Mouse (Mus musculus) induced T-regulatory cell, adult 2 months (primary cell): Measurements from ENCODE around the gene Dhodh.

Experiments used
- DNase-seq: peaks from one replicate; pipeline ENCODE4 v3.0.0-alpha.2; 2012; ENCODE audit warnings: low read depth

Gene Dhodh

DNA sequence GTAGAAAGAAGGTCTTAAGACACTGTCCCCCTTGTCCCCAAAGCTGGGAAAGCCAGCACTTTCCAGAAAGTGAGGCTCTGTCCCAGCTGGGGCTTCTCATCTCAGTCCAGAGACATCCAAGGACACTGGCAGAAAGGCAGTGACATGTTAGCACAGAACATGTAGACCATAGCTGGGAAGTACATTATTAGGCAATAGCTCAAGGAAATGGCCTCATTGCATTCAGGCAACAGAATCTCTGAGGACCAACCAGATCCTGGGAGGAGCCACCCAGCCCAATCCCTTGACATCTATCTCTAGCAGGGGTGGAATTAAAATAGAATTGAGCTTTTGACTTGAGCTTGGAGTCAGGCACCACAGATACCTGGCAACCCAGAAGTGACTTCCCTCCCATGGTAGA is 22.8 kb downstream of the Dhodh start:
- DNase-seq: no peak

DNA sequence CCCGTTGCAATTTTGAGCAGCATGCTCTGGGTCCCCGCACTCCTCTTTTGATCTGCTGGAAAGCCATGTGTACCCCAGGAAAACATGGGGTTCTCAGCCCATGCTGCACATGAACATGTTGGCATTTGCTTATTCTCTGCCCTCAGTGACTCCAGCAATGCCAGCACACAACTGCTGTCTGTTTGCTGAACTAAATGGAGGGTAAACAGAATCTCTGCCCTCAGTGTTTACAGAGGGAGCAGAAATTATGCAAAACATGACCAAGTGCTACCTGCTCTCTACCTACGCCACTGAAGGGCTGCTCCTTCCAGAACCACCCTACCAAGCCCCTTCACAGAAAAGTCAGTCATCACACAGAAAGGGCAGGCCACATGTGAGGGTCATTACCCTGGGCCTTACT is 23.6 kb downstream of the Dhodh start:
- DNase-seq: no peak

DNA sequence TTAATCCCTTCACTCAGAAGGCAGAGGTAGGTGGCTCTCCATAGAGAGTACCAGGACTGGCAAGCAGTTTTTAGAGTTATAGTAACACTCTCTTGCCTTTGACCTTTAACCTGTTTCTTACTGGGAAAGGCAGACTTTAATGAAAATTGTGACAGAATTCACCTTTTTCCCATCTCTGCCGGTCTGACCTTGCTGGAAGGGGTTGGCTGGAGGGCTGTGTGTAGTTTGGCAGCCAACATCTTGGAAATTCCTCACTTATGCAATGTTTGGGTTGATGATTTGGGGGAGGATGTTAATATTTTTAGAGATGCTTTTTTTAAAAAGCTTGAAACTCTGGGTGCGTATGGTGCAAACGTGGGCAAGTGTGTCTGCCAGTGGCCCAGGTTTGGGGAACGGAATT is 24.2 kb downstream of the Dhodh start:
- no peak for DNase-seq

DNA sequence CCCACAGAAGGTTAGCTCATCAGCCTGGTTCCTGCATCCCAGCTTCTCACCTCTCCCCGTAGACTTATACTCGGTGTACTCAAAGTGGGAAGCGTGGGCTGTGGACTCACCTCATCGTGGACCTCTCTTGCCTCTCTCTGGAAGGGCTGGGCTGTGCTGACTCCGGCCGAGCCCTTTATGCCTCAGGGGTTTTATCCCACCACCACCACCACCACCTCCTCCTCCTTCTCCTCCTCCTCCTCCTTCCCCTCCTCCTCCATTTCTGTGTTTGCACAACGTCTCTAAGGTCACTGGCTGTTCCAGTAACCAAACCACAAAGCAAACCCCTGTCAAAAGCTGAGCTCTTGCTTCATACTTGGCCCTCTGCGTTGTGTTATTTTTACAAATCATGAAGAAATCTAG is 29.6 kb downstream of the Dhodh start, which contains the start of gene Hp:
Gene Hp, minus strand, starts transcription at position 273 of the 402 bp plus-strand sequence.
- DNase-seq: no peak

DNA sequence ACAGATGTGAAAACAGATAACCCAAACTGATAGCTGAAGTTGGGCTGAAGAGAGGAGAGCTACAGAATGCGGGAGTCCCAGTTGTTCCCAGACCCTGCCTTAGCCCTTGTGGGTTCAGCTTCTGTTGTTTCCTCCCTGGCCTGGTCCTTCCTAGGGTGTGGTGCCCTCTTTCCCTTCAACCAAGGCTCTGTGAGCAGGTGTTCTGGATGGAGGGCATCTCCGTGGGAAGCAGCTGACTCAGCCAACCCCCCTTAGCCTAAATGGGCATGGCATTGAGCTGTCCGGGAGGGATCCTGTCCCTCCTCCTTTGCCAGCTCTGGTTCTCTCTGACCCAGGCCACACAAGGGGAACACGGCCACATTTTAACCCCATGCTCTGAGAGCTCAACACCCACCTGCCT is 32.2 kb downstream of the Dhodh start:
- no peak for DNase-seq

DNA sequence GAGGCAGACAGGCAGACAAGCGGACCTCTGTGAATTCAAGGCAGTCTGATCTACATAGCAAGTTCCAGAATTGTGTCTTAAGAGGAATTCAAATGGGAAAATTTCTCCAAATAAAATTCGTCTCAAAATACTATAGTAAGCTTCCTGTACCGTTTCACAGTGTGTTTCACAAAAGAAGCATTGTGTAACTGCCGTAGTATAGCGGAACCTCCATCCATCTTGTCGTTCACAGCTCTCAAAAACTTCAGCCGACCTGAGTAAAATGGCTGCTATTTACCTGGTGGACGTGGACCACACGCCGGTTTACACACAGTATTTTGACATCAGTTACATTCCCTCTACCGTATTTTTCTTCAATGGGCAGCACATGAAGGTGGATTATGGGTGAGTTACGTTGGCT is 37.3 kb downstream of the Dhodh start:
- DNase-seq: no peak

DNA sequence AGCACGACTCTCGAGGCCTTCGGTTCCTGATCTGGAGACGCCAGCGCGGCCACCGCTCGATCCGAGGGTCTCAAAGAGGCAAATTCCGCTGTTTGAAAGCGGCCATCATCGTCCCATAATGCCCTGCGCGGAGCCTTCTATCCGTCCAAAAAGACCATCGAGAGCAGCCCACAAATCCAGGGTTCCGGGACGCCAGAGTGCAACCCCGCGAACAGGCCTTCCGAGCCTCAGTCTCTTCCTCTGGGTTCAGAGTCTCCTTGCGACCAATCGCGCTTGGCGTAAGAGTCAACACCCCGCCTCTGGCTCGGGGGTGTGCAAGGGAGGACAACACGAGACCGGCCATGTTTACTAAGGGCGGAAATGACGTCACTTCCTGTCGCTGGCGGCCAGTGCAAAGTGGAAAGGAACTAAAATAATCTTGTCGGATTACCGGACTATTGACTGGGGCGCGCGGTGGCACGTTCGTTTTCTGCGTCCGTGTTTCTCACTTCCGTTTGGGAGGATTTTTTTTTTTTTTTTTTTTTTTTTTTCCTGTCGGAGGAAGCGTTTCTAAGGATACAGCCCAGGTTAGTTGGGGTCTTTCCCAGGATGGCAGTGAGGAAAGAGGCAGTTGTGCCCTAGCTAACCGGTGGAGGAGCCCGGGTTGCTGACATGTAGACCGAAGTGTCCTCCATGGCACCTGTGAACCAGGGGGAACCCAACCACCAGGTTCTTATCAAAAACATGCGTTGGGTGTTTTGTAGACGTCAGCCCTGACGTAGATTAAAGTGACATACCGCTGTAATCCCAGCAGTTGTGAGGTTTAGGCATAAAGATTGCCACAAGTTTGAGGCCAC is 42.8 kb downstream of the Dhodh start, which contains the start of the genes Dhx38 and Txnl4b:
Gene Dhx38, minus strand, starts transcription at position 364 of the 836 bp plus-strand sequence.
Gene Txnl4b, plus strand, starts transcription at position 395 of the 836 bp plus-strand sequence.
- peak; percentile 100 for DNase-seq

DNA sequence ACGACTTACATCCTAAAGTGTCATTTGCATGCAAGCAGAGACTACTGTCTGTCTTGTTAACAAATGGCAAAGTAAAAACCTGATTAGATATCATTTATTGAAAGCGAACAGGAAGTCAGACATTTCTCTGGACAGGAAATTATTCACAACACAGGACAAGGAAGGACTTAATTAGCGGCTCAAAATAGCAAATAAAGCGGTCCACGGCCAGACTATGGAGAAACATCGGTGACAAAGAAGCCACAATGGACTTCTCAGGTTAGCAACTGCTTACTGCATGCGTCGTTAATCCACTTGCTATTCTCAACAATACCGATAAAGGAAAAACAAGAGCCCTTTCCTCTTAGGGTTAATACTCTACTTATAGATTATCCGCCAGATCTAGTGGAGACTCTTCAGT is 43.7 kb downstream of the Dhodh start:
- no peak for DNase-seq

DNA sequence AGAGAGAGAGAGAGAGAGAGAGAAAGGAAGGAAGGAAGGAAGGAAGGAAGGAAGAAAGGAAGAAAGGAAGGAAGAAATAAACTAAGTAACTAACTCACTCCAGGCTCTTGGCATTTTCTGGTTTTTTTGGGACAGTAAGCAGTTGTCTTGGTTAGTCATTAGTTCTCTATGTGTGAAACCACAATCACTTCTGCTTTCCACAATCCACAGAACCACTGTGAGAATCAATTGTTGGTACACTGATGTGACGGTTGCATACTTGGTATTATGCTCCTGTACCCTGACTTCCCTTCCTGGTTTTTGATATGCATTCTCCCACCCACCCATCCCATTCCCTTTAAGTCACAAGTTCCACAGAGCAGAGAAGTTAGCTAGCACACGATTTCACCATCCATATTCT is 44.6 kb downstream of the Dhodh start:
- peak; percentile 26 for DNase-seq

DNA sequence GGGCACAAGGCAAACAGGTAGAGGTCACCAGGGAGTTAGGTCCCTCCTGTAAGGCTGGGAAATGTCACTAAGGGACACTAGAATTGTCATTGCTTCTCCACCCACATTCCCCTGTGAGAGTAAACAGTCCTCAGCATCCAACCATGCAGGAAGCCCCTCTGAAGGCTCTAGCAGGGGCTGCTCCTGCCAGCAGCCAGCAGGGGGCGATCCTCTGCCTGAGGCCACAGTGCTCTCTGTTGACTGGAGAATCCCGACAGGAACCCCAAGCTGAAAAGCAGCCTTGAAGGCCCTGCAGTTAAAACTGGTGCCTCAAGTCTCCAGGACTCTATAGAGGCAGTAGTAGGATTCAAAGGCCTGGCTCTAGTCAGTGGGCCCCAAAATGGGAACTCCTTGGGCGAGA is 56.8 kb downstream of the Dhodh start:
- peak; percentile 21 for DNase-seq

DNA sequence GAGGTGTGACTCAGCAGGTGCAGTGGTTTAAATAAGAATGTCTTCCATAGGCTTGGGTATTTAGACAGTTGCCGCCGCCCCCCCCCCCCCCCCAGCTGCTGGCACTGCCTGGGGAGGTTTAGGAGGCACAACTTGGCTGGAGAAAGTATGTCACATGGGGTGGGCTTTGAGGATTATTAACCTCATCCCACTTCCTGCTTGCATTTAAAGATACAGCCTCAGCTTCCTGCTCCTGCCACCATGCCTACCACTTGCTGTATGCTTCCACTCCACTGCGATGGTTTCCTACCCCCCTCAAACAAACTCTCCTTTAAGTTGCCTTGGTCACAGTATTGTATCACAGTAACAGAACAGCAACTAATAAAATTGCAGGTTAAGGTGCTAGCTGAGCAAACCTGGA is 64.4 kb downstream of the Dhodh start:
- no peak for DNase-seq

DNA sequence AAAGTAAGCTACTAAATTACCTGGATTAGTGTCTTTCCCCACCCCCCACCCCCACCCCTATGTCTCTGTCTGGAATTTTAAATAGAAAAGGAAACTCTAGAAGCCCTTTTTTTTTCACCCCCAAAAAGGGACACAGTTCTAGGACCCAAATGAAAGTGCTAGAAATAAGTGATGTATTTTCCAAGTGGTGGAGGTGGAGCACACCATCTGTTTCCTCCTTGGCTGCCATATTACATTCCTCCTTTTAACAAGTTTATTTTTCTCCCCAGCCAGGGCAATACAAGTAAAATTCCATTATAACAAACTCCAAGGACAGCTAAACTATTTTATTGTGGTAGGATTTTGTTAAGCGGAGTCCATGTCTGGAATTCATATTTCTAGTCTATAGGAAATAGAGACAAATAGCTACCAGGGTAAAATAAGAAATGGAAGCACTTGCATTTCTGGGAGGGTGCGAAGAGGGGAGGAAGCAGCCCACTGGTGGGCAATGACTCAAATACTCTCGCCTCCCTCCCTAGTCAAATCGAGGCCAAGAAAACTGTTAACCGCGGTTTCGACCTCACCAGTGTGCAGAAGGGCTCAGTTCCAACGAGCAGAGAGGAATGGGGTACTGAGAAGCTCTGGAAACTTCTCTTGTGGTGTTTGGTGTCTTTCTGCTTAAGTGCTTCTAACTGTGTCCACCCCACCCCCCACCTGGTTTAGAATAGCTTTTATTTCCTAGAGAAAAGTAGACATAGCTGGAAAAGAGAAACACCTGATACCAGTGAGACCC is 65.5 kb downstream of the Dhodh start:
- DNase-seq: no peak

DNA sequence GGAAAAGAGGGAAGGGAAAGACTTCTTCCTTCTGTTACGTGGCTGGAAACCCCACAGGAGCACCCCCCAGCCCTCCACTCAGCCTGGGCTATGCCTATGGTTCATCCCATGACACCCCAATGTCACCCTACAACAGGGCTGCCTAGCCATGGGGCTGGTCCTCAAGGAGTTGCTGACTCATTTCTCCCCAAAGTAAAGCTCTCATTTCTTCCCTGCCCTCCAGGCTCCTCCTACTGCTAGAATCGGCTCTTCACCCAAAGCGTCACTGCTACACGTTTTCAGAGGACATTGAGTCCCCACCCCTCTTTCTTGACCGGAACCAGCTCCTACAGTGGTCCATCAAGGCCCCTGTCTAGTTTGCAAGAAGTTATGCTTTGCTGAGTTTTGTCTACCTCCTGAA is 66.3 kb downstream of the Dhodh start:
- DNase-seq: no peak
